13 mouse cellular contexts compared by ENCODE assay signal in the genomic region with DNA sequence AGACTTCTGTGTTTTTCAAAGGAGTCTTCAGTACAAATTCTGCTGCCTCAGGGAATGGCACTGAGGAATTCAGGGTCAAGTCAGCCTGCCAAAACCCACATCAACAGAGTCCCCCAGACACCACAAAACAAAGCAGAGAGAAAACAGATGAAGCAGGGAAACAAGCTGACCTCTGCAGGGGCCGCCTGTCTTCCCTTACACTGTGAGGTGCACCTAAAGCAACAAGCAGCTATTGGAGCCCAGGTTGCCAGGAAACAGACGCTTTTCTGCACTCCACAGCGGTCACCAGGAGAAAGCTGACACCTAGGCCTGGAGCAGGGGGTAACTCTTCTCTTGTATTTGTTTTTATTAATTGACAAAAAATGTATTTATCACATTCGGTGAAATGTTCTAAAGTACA. TPM values are rescaled to one million over a fixed set of nuclear protein-coding genes. Genes with fewer than 3 reads are reported as not detected.
DNase-seq lines count a peak whose midpoint lies in the region; ATAC-seq and TF ChIP-seq lines count a peak whose summit lies in the region.
"Had no signal": no experiment of that assay in that cellular context is flagged by ENCODE, and none has a peak within 500 bp of the region (broad histone marks: within the 10 kb centered on the region; RNA-seq: fewer than 3 reads in every experiment).

No protein-coding gene starts in this region.

- no peaks in the 10 kb centered on the region for H3K27me3 ChIP-seq in lung, embryonic 14.5 days (ENCODE audit: insufficient read depth, low read length)
- H3K27me3 ChIP-seq in liver, embryonic 11.5 days (replicated peaks; ENCODE audit: control insufficient read depth, insufficient read depth, low read length), result no peaks in the 10 kb centered on the region

- H3K9me3 ChIP-seq in lung, embryonic 14.5 days (ENCODE audit: low read depth, low read length), result no peaks in the 10 kb centered on the region
- no peaks in the 10 kb centered on the region for H3K9me3 ChIP-seq in liver, embryonic 11.5 days (ENCODE audit: control insufficient read depth, low read length)
- H3K9me3 ChIP-seq: heart, embryonic 10.5 days had no signal

- H3K4me3 ChIP-seq in lung, embryonic 14.5 days (ENCODE audit: low read depth, low read length), result no peak overlapping the region
- H3K4me3 ChIP-seq in liver, embryonic 11.5 days (ENCODE audit: low read depth, low read length), result no peak overlapping the region
- H3K4me3 ChIP-seq: heart, embryonic 10.5 days had no signal

- H3K27ac ChIP-seq in lung, embryonic 14.5 days (ENCODE audit: low read depth), result no peak overlapping the region
- H3K27ac ChIP-seq in liver, embryonic 11.5 days (ENCODE audit: low read depth, low read length), result no peak overlapping the region
- H3K27ac ChIP-seq: heart, embryonic 10.5 days; stomach, postnatal 0 days had no signal

- H3K4me1 ChIP-seq in lung, embryonic 14.5 days (ENCODE audit: insufficient read depth), result no peaks in the 10 kb centered on the region; the same call in 1 of the 2 replicates
- no peaks in the 10 kb centered on the region for H3K4me1 ChIP-seq in liver, embryonic 11.5 days (replicated peaks; ENCODE audit: control insufficient read depth, insufficient read depth, low read length)

- no peak overlapping the region for H3K9ac ChIP-seq in lung, embryonic 14.5 days
- H3K9ac ChIP-seq in liver, embryonic 11.5 days (ENCODE audit: low read depth, low read length), result no peak overlapping the region
- H3K9ac ChIP-seq: liver, postnatal 0 days had no signal

- H3K36me3 ChIP-seq in lung, embryonic 14.5 days (ENCODE audit: insufficient read depth), result no peaks in the 10 kb centered on the region
- no peaks in the 10 kb centered on the region for H3K36me3 ChIP-seq in liver, embryonic 11.5 days (ENCODE audit: control insufficient read depth, insufficient read depth, low read length)
- H3K36me3 ChIP-seq: heart, embryonic 10.5 days had no signal

- peak; percentile 56; the same call in 1 of the 2 replicates for ATAC-seq in lung, embryonic 14.5 days (ENCODE audit: insufficient read depth)
- ATAC-seq in liver, embryonic 11.5 days (replicated peaks; ENCODE audit: low FRiP score), result no peak
- ATAC-seq: inflammation-experienced regulatory T-cells, adult 6 months; liver, postnatal 0 days had no signal

- TF ChIP-seq CTCF in lung, embryonic 14.5 days (IDR thresholded peaks at IDR 0.05; ENCODE audit: low read depth), result no peak

- WGBS in lung, embryonic 14.5 days, result 18% methylated on average over 4 of the region's 4 CpGs
- WGBS in liver, embryonic 11.5 days, result 43% methylated on average over 4 of the region's 4 CpGs

- DNase-seq in adrenal gland, postnatal 14 days, result peak; percentile 8
- no peak for DNase-seq in adrenal gland, postnatal 4 days (ENCODE audit: low spot score in 2 of 2)
- DNase-seq in lung, embryonic 14.5 days, result peak; percentile 21
- DNase-seq in lung, postnatal 4 days, result no peak
- peak; percentile 14 to 26 for DNase-seq in kidney, postnatal 4 days
- DNase-seq in retina, postnatal 1 day, result peak; percentile 9
- DNase-seq in layer of hippocampus, postnatal 25 days (ENCODE audit: extremely low spot score in 1 of 2, low spot score in 1 of 2), result no peak
- no peak for DNase-seq in liver, embryonic 11.5 days (ENCODE audit: low spot score)
- DNase-seq: liver, postnatal 0 days; right cerebral cortex, postnatal 14 days had no signal

- no peak overlapping the region for H3K4me2 ChIP-seq in lung, embryonic 14.5 days
- H3K4me2 ChIP-seq in liver, embryonic 11.5 days, result no peak overlapping the region

RNA-seq across cellular contexts. Expression of a gene that starts 28.5 kb away (rescaled TPM):
- 21.2 and 21.7 TPM in 2 replicates for total RNA-seq in adrenal gland, postnatal 14 days (2021)
- 10 to 100 TPM; 22.9 to 29.2 TPM for total RNA-seq in adrenal gland, postnatal 4 days (2021)
- 8.3 and 8.9 TPM in 2 replicates for polyA plus RNA-seq in lung, embryonic 14.5 days (2014; fragmentation: Nextera tagmentation; extraction: Ambion mirVana)
- total RNA-seq in layer of hippocampus, postnatal 25 days (2021), result 10 to 100 TPM; 39.0 to 43.4 TPM
- polyA plus RNA-seq in liver, embryonic 11.5 days (2014; fragmentation: Nextera tagmentation; extraction: Ambion mirVana), result 0.13 and 0.23 TPM in 2 replicates
- polyA plus RNA-seq: inflammation-experienced regulatory T-cells, adult 6 months; liver, postnatal 0 days had no signal

Comparison
In these comparisons a context has a peak if more than half of its experiments do, and no peak if none do; other contexts are left out.
1. DNase-seq: peak in adrenal gland, postnatal 14 days (single experiment), lung, embryonic 14.5 days (single experiment), kidney, postnatal 4 days (2 of 2) and retina, postnatal 1 day (single experiment); none in adrenal gland, postnatal 4 days (0 of 2), lung, postnatal 4 days (0 of 2), layer of hippocampus, postnatal 25 days (0 of 2) and liver, embryonic 11.5 days (single experiment).